Mouse (Mus musculus) neural tube, embryonic 15.5 days (tissue): ENCODE measurements around the gene Trpm3. TPM values are rescaled to one million over a fixed set of nuclear protein-coding genes. Genes with fewer than 3 reads are reported as not detected.
A peak's percentile ranks its signal among the peaks of the same experiment; 100 is the strongest.

Experiments used
- ATAC-seq: fragments of 200-750 bp; cut with Nextera tagmentation; 2 replicates; pipeline ENCODE4 v1.8.0; 2017; ENCODE audit warnings: mild to moderate bottlenecking, moderate TSS enrichment, moderate library complexity; ENCODE audit not compliant: low FRiP score
- H3K27ac ChIP-seq: fragments of 300-500 bp; sonication (generic); replicated peaks from 2 replicates; pipeline ENCODE4 v1.5.1; 2015; ENCODE audit warnings: mild to moderate bottlenecking, inconsistent platforms
- H3K27me3 ChIP-seq: fragments of 300-500 bp; sonication (generic); replicated peaks from 2 replicates; pipeline ENCODE4 v1.6.1; 2015; ENCODE audit warnings: inconsistent platforms
- H3K36me3 ChIP-seq: fragments of 300-500 bp; sonication (generic); 2 replicates; pipeline ENCODE4 v1.6.1; 2015; ENCODE audit warnings: inconsistent platforms
- H3K4me1 ChIP-seq: fragments of 300-500 bp; sonication (generic); 2 replicates; pipeline ENCODE4 v1.6.1; 2015; ENCODE audit warnings: inconsistent platforms
- H3K4me2 ChIP-seq: fragments of 300-500 bp; sonication (generic); 2 replicates; pipeline ENCODE4 v1.6.1; 2015; ENCODE audit warnings: inconsistent platforms, mild to moderate bottlenecking, moderate library complexity
- H3K4me3 ChIP-seq: fragments of 300-500 bp; sonication (generic); replicated peaks from 2 replicates; pipeline ENCODE4 v1.5.1; 2015; ENCODE audit warnings: mild to moderate bottlenecking, inconsistent platforms
- H3K9ac ChIP-seq: fragments of 300-500 bp; sonication (generic); replicated peaks from 2 replicates; pipeline ENCODE4 v1.6.1; 2015; ENCODE audit warnings: mild to moderate bottlenecking, inconsistent platforms
- H3K9me3 ChIP-seq: fragments of 300-500 bp; sonication (generic); replicated peaks from 2 replicates; pipeline ENCODE4 v1.6.1; 2016; ENCODE audit warnings: inconsistent platforms
- WGBS: fragments of 180-500 bp; shearing (Covaris S2); methylation state at CpG from one replicate; pipeline ENCODE4 v1.1.7; 2015; ENCODE audit warnings: mixed read lengths; 5-methylcytosine and 5-hydroxymethylcytosine counted together
- polyA plus RNA-seq: library from polyadenylated mRNA; unstranded; fragments of >200 nt; fragmentation: Nextera tagmentation; extraction: Ambion mirVana; gene quantifications from 2 replicates; pipeline ENCODE4 v1.2.1, GENCODE M21; 2015

The Trpm3 gene
- 15.5 and 18.8 TPM in 2 replicates for polyA plus RNA-seq

DNA sequence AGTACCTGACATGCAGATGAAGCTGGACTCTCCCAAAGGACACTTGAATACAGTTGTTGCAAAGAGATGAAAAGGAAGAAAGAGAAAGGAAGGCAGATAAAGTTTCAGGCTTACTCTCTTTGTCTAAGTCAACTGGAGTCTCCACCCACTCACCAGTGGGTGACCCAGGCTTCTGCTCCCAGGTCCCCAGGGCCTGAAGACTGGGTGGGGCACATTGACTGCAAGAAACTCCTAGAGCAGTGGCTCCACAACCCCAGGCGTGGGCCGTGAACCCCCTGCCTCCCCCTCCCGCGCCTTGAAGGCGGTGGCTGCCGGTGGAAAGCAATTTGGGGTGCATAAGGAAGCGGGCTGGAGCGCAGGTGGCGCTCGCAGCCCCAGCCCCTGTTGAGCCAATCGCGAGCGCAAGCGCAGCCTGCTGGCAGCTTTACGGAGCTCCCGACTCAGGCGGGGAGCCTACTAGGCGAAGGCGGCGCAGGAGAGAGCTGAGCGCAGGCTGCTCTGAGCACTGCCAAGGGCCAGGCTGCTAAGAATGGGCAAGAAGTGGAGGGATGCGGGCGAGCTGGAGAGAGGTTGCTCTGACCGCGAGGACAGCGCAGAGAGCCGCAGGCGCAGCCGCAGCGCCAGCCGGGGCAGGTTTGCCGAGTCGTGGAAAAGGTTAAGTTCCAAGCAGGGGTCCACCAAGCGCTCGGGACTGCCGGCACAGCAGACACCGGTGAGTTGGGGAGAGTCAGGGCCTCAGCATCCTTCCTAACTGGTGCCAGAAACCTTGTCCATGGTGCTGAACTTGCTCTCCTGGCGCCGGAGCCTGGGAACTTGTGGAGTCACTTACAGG is at the start of gene Trpm3:
Trpm3 (plus strand) TSS at position 457 of the 832 bp plus-strand sequence.
- peak within 1 kb of the TSS; percentile 94 for H3K4me2 ChIP-seq
- no peak within 1 kb of the TSS; the same call in 1 of the 2 replicates for H3K27ac ChIP-seq
- H3K4me3 ChIP-seq = peak within 1 kb of the TSS; percentile 50
- H3K9ac ChIP-seq = peak within 1 kb of the TSS; percentile 54
- peaks cover 13% of the 10 kb centered on the region for H3K4me1 ChIP-seq
- under 1% methylated on average over 39 of the region's 39 CpGs for WGBS
- peak; percentile 96 for ATAC-seq
- H3K9me3 ChIP-seq = no peaks in the 10 kb centered on the region
- H3K36me3 ChIP-seq = no peaks in the 10 kb centered on the region
- peaks cover 7% of the 10 kb centered on the region; the same call in 1 of the 2 replicates for H3K27me3 ChIP-seq

DNA sequence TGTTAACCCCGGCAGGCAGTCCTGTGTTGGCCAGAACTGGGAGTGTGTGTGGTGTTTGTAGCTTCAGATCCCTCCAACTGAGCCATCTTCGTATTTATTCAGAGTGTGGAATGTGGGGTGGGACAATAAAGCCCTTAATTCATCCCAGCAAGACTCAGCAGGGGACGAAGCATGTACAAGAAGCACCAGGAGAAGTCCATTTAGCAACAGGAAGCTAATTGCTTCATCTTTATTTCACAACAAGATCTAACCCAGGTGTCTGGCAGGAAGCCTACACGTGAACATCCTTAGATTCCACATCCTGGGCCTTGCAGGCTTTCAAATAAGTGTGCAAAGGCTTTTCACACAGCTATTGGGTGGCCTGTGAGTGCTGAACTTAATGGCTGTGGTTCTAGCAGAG is 38.3 kb upstream of the Trpm3 start:
- no peak for ATAC-seq
- Histone ChIP-seq H3K27ac (no peak overlapping the region), H3K4me1 (no peaks in the 10 kb centered on the region), H3K9ac (no peak overlapping the region), H3K4me3 (no peak overlapping the region), H3K9me3 (no peaks in the 10 kb centered on the region), H3K36me3 (no peaks in the 10 kb centered on the region), H3K4me2 (no peak overlapping the region), H3K27me3 (no peaks in the 10 kb centered on the region)
- 35% methylated on average over 4 of the region's 4 CpGs for WGBS

- WGBS = 86% methylated on average over 4 of the region's 4 CpGs
- H3K36me3 ChIP-seq = no peaks in the 10 kb centered on the region
- H3K9me3 ChIP-seq = no peaks in the 10 kb centered on the region
- no peaks in the 10 kb centered on the region for H3K4me1 ChIP-seq
- no peak for ATAC-seq
- H3K27me3 ChIP-seq = no peaks in the 10 kb centered on the region
- H3K27ac ChIP-seq = no peak overlapping the region
- no peak overlapping the region for H3K9ac ChIP-seq
- H3K4me2 ChIP-seq = no peak overlapping the region
- no peak overlapping the region for H3K4me3 ChIP-seq
Measured at GRCm38 (mm10) chr19:22103865-22104264, 35.0 kb upstream of the Trpm3 start.

- 64% methylated on average over 7 of the region's 7 CpGs for WGBS
- no peaks in the 10 kb centered on the region for H3K9me3 ChIP-seq
- no peak overlapping the region for H3K27ac ChIP-seq
- H3K4me1 ChIP-seq = no peaks in the 10 kb centered on the region
- no peak overlapping the region for H3K4me3 ChIP-seq
- no peak overlapping the region for H3K4me2 ChIP-seq
- no peaks in the 10 kb centered on the region for H3K27me3 ChIP-seq
- H3K36me3 ChIP-seq = no peaks in the 10 kb centered on the region
- H3K9ac ChIP-seq = no peak overlapping the region
- no peak for ATAC-seq
Measured at GRCm38 (mm10) chr19:22104848-22105484, 33.9 kb upstream of the Trpm3 start.

DNA sequence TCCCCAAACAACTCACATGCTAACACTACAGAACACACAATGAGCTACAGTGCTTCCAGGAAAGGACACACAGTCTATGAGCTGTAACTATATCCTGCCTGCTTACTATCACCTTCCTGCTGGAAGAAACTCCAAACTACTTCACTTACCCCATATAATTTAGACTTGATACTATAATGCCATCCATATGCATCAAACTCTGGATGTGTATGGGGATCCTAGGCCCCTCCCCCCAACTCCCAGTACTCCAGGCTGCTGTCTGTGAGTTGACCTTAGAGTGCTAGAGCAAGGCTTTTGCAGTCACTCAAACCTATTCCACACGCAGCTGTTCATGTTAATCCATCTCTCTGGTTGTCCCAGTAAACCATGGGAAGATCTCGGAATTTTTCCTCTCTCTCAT is 33.2 kb upstream of the Trpm3 start:
- Histone ChIP-seq H3K27me3 (no peaks in the 10 kb centered on the region), H3K4me1 (no peaks in the 10 kb centered on the region), H3K4me2 (no peak overlapping the region), H3K9ac (no peak overlapping the region), H3K4me3 (no peak overlapping the region), H3K27ac (no peak overlapping the region), H3K9me3 (no peaks in the 10 kb centered on the region), H3K36me3 (no peaks in the 10 kb centered on the region)
- WGBS = 87% methylated on average over 2 of the region's 2 CpGs
- ATAC-seq = no peak

DNA sequence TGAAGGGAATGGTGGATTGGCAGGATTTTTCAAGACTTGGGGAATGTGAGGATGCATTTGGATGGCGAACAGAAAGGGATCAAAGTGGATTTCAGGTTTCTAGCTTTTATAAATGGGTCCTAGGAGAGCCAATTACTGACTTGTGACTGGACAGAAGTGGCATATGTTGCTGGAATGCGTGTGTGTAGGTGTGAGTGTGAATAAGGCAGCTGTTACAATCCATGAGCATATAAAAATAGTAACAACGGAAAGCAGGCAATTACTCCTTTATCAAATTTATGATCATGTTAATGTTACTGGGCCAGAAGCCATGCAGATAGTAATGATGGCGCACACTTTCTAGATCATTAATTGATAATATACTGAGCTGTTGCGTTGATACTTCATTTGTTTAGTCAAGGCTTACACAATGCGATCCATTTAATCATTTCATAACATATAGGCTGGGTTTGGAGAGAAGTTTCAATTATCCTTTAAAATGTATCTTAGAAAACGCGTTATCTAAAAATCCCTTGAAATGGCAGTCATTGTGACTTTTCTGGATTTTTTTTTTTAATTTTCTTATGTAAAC is 29.9 kb upstream of the Trpm3 start:
- Histone ChIP-seq H3K9ac (no peak overlapping the region), H3K36me3 (no peaks in the 10 kb centered on the region), H3K27me3 (no peaks in the 10 kb centered on the region), H3K4me1 (no peaks in the 10 kb centered on the region), H3K4me3 (no peak overlapping the region), H3K4me2 (no peak overlapping the region), H3K9me3 (no peaks in the 10 kb centered on the region), H3K27ac (no peak overlapping the region)
- no peak for ATAC-seq
- WGBS = 74% methylated on average over 8 of the region's 8 CpGs

DNA sequence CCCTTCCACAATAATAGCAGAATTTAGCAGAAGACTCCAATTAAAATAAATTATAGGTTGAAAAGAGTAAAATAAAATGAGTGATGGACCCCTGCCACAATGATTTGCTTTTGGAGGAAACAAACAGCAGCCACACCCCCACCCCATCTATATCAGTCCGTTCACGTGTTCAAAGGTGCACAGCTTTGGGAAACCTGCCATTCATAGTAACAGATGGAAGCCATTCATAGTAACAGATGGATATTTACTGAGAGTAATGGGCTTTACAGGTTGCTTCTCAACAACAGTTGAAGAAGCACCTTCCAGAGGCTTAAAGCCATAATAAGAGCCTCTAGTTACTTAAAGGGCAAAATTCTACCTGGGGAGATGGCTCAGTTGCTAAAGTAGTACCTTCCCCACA is 17.9 kb upstream of the Trpm3 start:
- Histone ChIP-seq H3K27me3 (no peaks in the 10 kb centered on the region), H3K36me3 (no peaks in the 10 kb centered on the region), H3K4me2 (no peak overlapping the region), H3K4me3 (no peak overlapping the region), H3K9me3 (no peaks in the 10 kb centered on the region), H3K4me1 (no peaks in the 10 kb centered on the region), H3K27ac (no peak overlapping the region), H3K9ac (no peak overlapping the region)
- 79% methylated on average over 2 of the region's 2 CpGs for WGBS
- no peak for ATAC-seq

- Histone ChIP-seq H3K27me3 (no peaks in the 10 kb centered on the region), H3K27ac (no peak overlapping the region), H3K9ac (no peak overlapping the region), H3K9me3 (no peaks in the 10 kb centered on the region), H3K4me2 (no peak overlapping the region), H3K36me3 (no peaks in the 10 kb centered on the region), H3K4me1 (no peaks in the 10 kb centered on the region), H3K4me3 (no peak overlapping the region)
- WGBS = 73% methylated on average over 2 of the region's 2 CpGs
- ATAC-seq = no peak
Measured at GRCm38 (mm10) chr19:22121631-22122030, 17.2 kb upstream of the Trpm3 start.

DNA sequence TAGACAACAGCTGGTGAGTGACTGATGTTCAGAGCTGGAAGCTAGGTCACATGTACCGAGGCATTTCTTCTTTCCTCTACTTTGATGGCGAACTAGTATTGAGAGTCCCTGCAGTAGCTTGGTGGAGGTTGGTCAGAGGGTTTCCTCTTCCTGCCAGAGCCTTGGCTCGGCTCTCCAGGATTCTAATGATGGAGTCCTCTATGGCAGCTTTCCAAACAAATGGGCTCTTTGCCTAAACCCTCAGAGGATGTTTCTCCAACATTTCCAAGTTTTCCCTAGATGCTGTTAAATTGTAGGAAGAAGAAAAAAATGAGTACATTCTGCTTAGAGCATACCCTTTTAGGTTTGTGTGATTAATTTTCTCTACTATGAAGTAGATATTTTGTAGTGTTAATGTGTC is 6.2 kb upstream of the Trpm3 start:
- H3K4me3 ChIP-seq = no peak overlapping the region
- WGBS = 74% methylated on average over 3 of the region's 3 CpGs
- H3K27ac ChIP-seq = no peak overlapping the region
- H3K4me2 ChIP-seq = no peak overlapping the region
- no peak overlapping the region for H3K9ac ChIP-seq
- 0 out of 2 replicates have a peak, but pooled peaks cover 2% of the 10 kb centered on the region for H3K27me3 ChIP-seq
- H3K4me1 ChIP-seq = no peaks in the 10 kb centered on the region
- H3K36me3 ChIP-seq = no peaks in the 10 kb centered on the region
- no peak for ATAC-seq
- no peaks in the 10 kb centered on the region for H3K9me3 ChIP-seq

DNA sequence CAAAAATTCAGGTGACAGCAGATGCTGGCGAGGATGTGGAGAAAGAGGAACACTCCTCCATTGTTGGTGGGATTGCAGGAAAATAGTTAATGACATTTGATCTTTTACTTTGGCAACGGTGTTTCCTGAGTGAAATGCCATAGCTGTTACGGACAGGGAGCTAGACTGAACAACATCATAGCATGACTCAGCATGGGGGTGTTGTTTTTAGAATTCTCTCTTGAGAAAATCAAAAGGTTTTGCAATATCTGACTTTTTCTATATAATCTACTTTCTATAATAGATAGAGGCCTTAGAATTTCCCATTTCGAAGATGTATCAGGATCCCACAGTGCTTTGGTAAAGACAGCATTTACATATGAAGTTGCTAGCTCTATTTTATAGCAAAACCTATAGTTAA is 39.7 kb downstream of the Trpm3 start:
- Histone ChIP-seq H3K9me3 (no peaks in the 10 kb centered on the region), H3K4me3 (no peak overlapping the region), H3K9ac (no peak overlapping the region), H3K4me2 (no peak overlapping the region), H3K27ac (no peak overlapping the region), H3K27me3 (no peaks in the 10 kb centered on the region), H3K36me3 (no peaks in the 10 kb centered on the region), H3K4me1 (no peaks in the 10 kb centered on the region)
- 83% methylated on average over 4 of the region's 4 CpGs for WGBS
- no peak for ATAC-seq

- Histone ChIP-seq H3K27ac (no peak overlapping the region), H3K4me2 (no peak overlapping the region), H3K36me3 (no peaks in the 10 kb centered on the region), H3K9ac (no peak overlapping the region), H3K27me3 (no peaks in the 10 kb centered on the region), H3K9me3 (no peaks in the 10 kb centered on the region), H3K4me1 (no peaks in the 10 kb centered on the region), H3K4me3 (no peak overlapping the region)
- WGBS = 99% methylated on average over 2 of the region's 2 CpGs
- no peak for ATAC-seq
Measured at GRCm38 (mm10) chr19:22179017-22179416, 40.2 kb downstream of the Trpm3 start.

DNA sequence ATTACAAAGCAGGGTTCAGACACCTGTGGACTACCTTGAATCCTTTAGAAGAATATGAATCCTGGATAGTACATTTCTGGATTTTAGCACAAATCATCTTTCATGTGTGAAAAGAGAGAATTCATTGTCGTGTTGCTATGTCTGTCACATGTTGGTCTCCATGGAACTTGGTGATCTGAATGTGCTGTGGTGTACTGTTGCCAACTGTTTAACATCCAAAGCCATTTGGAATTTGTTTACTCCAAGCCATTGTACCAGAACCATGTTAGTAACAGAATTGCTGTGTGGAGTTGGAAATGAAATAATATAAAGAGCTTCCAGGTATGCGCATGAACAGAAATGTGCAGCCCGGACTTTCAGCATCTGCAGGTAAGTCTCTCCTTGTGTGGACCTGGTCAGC is 41.3 kb downstream of the Trpm3 start:
- H3K9ac ChIP-seq = no peak overlapping the region
- H3K27ac ChIP-seq = no peak overlapping the region
- H3K4me3 ChIP-seq = no peak overlapping the region
- H3K4me1 ChIP-seq = no peaks in the 10 kb centered on the region
- no peak overlapping the region for H3K4me2 ChIP-seq
- no peaks in the 10 kb centered on the region for H3K36me3 ChIP-seq
- H3K9me3 ChIP-seq = no peaks in the 10 kb centered on the region
- no peaks in the 10 kb centered on the region for H3K27me3 ChIP-seq
- ATAC-seq = no peak
- 90% methylated on average over 3 of the region's 3 CpGs for WGBS
